Mouse (Mus musculus): ENCODE measurements around the gene Calr3. TPM values are rescaled to one million over a fixed set of nuclear protein-coding genes. Genes with fewer than 3 reads are reported as not detected.
A peak's percentile ranks its signal among the peaks of the same experiment; 100 is the strongest.

Calr3 gene
- polyA plus RNA-seq (2017; shearing (Covaris generic)), result under 1 TPM; 0.36 to 0.81 TPM

GRCm38 (mm10) chr8:72443338-72443993, at the start of gene Calr3, which contains the start of gene 1700030K09Rik:
Gene Calr3, minus strand, starts transcription at chr8:72443870.
Gene 1700030K09Rik, plus strand, starts transcription at chr8:72443880.
- ATAC-seq, result peak; percentile 100

- no peak for ATAC-seq
Measured at GRCm38 (mm10) chr8:72493381-72493780, 49.7 kb upstream of the Calr3 start.

- peak; percentile 86 for ATAC-seq
Measured at GRCm38 (mm10) chr8:72492622-72493081, 49.0 kb upstream of the Calr3 start.

GRCm38 (mm10) chr8:72491680-72492621, 48.3 kb upstream of the Calr3 start, which contains the start of gene Slc35e1:
Gene Slc35e1, minus strand, starts transcription at chr8:72492614.
- peak; percentile 27 for ATAC-seq

GRCm38 (mm10) chr8:72491017-72491416, 47.3 kb upstream of the Calr3 start:
- no peak for ATAC-seq

DNA sequence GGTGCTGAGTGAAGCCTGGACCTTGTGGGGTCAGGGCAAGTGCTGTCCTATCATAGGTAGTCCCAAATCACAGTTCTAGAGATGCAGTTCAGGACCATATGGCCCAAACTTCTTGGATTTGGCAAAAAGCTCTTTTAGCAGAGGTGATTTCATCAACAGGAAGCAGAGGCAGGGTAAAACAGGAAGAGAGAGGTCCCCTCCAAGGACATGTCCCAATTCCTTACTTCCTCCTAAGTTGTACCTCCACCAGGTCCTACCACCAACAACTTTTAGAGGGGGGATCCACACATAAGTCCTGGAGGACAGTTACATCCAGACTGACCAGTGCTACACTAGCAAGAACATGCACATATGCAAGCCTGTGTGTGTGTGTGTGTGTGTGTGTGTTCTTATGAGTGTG, 43.3 kb upstream of the Calr3 start:
- no peak for ATAC-seq

DNA sequence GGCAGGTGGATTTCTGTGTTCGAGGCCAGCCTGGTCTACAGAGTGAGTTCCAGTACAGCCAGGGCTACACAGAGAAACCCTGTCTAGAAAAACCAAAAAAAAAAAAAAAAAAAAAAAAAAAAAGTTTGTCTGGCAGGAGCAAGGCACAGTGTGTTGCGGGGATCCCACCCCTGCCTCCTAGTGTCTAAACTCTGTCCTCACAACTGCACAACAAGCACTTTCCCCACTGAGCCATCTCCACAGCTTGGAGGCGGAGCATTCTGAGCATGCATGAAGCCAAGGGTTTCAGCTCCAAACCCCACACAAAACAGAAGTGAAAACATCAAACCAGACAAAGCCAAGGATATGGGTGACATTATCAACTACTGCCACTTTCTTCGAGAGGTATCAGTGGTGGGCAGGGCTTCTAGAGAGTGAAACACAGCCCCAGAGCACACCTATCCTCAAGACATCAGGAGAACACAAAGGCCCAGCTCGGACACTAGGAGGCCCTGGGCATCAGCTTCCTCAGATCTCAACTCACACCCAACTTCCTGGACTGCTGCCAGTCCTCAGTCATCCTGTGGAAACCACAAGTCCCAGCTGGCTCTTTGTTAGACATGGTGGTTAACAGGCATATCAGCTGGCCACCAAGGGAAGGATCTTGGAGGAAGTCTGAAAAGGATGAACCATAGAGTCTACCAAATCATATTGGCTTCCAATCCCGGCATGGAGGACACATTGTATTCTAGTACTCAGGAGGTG, 42.0 kb upstream of the Calr3 start:
- ATAC-seq, result no peak

DNA sequence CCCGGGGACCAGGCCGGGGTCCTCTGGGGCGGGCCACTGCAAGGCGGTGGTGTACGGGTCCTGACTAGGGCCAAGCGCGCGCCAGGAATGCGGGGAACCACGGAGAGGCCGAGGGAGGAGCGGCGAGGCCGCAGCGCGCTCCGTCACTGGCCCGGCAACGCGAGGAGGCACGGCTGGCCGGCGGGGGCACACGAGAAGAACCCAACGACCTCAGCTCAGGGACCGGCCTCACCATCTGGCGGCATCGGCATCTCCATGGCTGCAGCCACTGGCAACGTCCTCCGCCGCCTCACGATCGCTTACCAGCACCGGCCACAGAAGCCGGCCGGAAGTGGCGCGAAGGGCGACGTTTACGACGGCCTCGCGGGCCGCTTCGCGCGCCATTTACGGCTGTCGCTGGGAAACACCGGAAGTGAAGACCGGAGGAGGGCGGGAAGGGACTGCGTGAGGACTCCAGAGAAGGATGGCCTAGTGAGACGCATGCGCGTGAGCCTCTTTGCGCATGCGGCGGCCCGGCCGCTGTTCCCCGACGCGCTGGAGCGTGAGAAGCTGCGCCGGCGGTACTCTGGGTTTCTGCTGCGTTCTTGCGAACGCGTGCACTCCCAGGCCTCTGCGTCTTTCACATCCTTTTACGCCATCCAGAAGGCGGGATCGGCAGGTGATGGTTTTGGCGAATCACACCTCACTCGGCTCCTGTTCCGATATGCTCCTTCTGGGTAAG, 31.3 kb upstream of the Calr3 start, which contains the start of gene Cherp:
Gene Cherp, minus strand, starts transcription at position 401 of the 721 bp plus-strand sequence.
- ATAC-seq, result peak; percentile 92

GRCm38 (mm10) chr8:72470684-72471083, 27.0 kb upstream of the Calr3 start:
- no peak for ATAC-seq

DNA sequence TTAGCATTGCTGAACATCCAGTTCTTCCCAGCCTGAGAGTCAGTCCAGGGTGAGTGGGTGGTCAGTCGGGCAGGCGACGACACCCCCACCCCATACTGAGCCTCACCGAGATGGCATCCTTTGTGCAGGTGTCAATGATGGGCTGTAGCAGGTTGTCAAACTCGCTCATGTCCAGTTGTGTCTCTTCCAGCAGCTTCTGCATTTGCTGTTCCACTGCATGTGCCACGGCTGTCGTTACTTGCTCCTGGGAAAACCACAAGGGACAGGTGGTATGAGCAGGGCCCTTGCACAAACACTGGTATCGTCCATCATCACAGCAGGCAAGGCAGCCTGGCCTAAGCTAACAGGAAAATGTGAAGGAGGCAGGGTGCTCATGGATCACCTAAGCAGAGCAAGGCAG, 26.3 kb upstream of the Calr3 start:
- ATAC-seq, result no peak

- ATAC-seq, result no peak
Measured at GRCm38 (mm10) chr8:72469243-72469642, 25.6 kb upstream of the Calr3 start.

DNA sequence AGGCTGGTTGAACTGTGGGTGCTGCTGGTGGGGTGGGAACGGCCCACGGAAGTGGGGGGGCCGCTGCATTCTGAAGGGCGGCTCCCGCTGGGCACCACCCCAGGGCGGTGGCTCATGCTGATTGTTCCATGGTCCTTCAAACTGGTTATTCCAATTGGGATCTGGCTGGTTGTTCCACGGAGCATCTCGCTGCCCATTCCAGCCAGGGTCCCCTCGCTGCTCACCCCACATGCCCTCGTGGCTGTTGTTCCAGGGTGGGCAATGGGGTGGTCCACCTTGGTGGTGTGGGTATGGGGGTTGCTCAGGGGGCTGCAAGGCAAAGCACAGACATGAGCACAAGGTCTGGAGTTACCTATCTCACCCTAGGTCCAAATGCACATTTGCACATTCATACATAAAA, 20.5 kb upstream of the Calr3 start:
- no peak for ATAC-seq

GRCm38 (mm10) chr8:72459881-72460533, 16.3 kb upstream of the Calr3 start:
- no peak for ATAC-seq

DNA sequence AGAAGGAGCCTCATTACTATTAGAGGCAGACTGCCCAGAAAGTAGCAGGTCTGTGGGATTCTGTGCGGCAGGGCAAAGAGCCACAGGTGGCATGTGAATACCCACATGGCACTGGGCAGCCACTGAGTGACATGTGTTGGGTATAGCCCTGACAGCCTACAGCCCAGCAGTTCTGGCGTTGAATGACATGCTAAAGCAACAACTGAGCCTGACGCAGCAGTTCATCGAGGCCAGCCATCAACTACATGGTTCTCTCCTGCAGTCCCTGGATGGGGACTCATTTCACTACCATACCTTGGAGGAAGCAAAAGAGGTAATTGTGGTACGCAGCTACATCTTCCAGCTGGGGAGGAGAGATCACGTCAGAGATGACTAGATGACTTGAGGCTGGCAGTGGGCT, 14.8 kb upstream of the Calr3 start:
- no peak for ATAC-seq

- no peak for ATAC-seq
Measured at GRCm38 (mm10) chr8:72457806-72458205, 14.1 kb upstream of the Calr3 start.

DNA sequence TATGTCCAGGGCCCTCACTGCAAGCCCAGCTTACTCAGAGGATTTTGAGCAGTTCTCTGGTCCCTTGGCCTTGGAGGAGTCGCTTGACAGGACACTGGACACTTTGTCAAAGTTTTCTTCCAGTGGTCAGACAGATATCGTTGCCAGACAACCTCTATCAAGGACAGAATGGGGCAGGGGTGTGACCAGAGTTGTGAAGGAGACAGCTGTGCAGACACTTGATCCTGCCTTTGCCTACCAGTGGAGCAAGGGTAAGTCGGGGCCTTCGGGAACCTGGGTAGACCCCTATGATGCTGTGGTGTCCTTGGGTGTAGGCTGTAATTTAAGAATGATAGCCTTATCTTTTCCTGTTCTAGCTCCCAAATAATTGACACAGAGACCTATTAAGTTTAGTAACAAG, 11.6 kb upstream of the Calr3 start:
- ATAC-seq, result no peak

GRCm38 (mm10) chr8:72453904-72454303, 10.2 kb upstream of the Calr3 start:
- ATAC-seq, result no peak

DNA sequence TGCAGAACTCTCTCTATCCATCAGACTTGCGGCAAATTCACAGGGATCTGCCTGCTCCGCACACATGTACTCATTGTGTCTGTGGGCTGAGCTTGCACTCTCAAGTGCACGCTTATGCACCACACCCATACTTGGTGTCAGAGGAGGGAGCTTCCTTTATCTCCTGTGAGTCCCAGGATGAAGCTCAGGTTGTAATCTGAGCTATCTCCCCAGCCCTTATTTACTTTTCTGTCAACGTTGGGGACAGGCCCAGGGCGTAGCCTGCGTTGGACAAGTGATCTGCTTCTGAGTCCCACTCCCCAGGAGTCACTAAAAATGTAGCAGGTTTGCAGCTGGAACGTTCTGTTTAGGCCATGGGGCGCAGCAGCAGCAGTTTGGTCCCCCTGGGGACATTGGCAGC, 7.8 kb upstream of the Calr3 start:
- ATAC-seq, result no peak

- no peak for ATAC-seq
Measured at GRCm38 (mm10) chr8:72445071-72445470, 1.4 kb upstream of the Calr3 start.

- ATAC-seq, result peak; percentile 13
Measured at GRCm38 (mm10) chr8:72443994-72444350, 302 bp upstream of the Calr3 start.

GRCm38 (mm10) chr8:72438248-72439015, 5.2 kb downstream of the Calr3 start:
- ATAC-seq, result no peak

Measured in activated CD4-positive, CD25-positive, alpha-beta regulatory T cell, adult 4 months (primary cell).